Mouse (Mus musculus): Measurements from ENCODE around the gene Ppie. TPM values are rescaled to one million over a fixed set of nuclear protein-coding genes. Genes with fewer than 3 reads are reported as not detected.
"Not testable (repeated sequence)": the region's sequence is repeated elsewhere in the genome, so short reads cannot be mapped to it uniquely, and the experiment has no call there.

Ppie gene
- polyA plus RNA-seq, 1 experiment, result 22.7 TPM

DNA sequence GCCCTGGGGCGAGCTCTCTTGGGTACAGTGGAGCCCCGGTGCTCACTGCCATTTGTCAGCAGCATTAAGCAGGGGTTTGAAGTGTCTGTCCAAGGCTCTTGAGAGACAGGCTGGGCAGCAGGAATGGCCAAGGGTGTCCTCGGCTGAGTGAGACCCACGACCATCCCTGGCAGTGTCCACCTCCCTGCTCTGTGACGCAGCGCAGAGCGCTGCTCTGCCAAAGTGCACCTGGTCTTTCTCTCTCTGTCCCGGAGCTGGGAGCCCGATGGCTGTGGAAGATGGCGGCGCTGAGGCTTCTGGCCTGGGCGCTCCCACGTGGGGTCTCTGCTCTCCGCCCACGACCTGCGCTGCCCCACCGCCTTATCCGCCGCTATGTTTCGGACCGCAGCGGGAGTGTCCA, 23.7 kb downstream of the Ppie start, which contains the start of gene Oxct2b:
Oxct2b (plus strand) TSS at position 256 of the 400 bp plus-strand sequence.
- DNase-seq (ENCODE audit: extremely low spot score in 1 of 2, low spot score in 1 of 2), result no peak

DNA sequence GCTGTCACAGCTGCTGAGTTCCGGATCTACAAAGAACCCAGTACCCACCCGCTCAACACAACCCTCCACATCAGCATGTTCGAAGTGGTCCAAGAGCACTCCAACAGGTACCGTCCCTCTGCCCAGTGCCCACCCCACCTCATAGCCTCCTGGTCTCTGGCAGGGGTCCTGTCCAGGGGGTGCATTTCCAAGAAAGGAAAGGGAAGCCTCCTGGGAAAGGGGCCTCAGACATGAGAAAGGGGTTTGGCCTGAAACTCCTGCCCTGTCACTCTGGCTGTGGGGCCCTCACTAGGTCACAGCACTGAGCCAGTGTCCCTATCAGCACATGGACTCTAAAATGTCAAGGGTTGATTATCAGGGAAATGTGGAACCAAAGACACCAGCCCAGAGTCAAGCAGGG, 25.1 kb downstream of the Ppie start:
- DNase-seq (ENCODE audit: extremely low spot score in 1 of 2, low spot score in 1 of 2), result not testable (repeated sequence)

DNA sequence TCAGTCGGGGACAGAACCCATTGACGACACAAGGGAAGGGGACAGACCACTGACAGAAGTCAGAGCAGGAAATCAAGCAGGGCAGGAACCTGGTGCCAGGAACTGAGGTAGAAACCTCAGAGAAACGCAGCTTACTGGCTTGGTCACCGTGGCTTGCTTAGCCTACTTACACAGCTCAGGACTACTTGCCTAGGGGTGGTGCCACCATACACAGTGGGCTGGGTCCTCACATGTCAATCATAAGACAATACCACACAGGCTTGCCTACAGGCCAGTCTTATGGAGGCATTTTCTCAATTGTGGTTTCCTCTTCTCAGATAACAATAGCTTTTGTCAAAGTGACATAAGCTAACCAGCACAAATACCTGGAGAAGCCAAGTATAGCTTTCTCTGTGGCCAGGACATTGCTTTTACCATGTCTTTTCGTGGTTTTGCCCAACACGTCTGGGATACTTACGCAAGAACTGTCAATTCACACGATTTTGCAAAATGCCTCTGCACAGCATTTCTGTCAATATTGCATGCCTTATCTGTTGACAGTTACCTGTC, 27.5 kb downstream of the Ppie start:
- DNase-seq (ENCODE audit: extremely low spot score in 1 of 2, low spot score in 1 of 2), result no peak

DNA sequence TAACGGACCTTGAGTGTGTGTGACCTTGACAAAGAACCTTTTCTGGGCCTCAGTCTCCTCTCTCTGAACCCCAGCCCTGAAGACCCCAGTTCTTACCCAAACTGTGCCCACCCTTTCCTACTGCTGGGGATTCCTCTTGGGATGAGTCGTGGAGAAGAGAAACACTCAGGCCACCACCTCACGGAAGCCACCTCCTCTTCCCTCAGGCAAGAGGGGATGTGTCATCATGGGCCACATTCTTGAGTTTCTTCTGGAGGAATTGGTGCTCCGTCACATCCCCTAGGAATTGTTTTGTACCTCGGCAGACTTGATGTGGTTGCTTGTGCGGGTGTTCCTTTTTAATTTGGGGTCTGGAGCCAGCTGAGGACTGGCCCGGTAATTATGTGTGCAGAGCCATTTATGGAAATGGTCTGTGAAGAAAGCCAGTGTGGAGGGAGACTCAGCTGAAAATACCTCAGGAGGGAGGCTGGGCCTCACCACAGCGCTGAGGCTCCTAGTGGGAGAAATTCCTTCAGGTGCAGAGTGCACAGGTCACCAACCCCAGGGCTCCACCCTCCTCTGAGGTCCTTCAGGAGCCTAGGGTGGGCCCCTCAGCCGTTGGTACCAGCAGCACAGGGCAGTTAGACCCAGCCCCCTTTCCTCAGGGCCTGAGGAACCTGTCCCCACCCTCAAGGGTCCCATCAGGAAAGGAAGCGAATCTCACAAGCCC, 28.3 kb downstream of the Ppie start:
- not testable (repeated sequence) for DNase-seq (ENCODE audit: extremely low spot score in 1 of 2, low spot score in 1 of 2)

DNA sequence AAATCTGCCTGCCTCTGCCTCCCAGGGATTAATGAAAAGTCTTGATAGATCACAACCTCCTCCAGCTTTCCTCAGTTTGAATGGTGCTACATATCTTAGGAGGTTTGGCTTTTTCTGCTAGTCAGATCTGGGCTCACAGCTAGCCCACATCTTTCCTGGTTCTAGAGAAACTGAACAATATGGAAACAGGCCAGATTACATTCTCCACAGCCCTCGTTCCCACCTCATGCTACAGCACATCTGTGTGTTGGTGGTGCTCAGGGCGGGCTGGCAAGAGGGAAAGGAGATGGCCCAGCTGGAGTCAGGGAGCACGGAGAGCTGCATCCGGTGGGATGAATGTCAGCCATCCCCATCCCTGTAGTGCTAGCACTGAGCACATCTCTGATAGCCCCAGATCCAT, 29.0 kb downstream of the Ppie start:
- peak in 1 of 2 experiments; percentile 57 for DNase-seq (ENCODE audit: extremely low spot score in 1 of 2, low spot score in 1 of 2)

DNA sequence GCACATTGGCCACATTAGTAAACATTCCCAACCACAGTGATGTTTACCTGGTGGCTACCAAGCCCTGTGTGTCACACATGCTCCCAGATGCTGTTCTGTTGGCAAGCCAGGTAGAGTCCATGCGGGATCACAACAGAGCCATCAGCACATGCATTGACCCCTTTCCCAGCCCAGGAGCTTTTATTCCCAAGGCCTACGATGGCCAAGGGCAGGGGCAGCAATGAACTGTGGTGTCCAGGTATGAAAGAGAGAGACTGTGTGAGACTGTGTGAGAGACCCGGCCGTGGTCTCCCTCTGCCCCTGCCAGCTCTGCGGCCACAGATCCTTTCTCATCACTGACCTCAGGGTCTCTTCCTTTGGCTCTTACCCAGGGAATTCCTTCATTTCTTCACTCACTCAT, 31.7 kb downstream of the Ppie start:
- DNase-seq (ENCODE audit: extremely low spot score in 1 of 2, low spot score in 1 of 2), result no peak

DNA sequence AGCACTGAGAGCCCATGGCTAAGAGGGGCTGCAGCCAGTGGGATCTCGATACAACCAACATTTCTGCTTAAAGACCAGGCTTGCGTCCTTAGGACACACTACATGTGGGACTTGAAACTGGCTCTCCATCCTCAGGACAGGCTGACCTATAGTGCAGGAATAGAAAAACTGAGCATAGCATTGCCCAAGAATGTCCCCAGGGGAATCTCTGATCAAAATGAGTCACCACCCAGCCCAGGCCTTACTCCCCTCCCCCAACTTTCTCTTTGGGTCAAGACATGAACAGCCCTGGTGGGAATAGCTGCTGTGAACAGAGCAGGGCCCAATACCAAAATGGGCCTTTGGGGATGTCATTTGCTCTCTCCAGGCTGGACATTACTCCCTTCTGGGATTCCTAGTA, 32.9 kb downstream of the Ppie start:
- DNase-seq (ENCODE audit: extremely low spot score in 1 of 2, low spot score in 1 of 2), result no peak

DNA sequence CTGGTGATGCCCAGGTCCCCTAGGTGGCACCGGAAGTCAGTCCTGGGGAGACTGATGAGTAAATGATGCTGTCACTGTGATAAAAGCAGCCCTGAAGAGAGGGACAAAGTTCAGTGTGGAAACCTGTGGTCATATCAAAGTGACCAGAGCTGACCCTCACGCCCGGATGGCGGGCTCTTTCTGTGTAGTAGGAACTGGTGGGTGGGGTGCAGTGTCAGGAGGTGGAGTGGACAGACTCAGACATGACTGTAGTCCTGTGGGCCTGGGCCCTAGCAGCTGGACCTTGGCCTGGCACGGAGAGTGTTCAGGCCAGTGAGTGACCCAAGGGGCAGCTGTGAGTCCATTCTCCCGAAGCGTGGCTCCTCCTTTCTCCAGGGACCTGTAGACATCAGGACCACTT, 33.8 kb downstream of the Ppie start:
- not testable (repeated sequence) for DNase-seq (ENCODE audit: extremely low spot score in 1 of 2, low spot score in 1 of 2)

DNA sequence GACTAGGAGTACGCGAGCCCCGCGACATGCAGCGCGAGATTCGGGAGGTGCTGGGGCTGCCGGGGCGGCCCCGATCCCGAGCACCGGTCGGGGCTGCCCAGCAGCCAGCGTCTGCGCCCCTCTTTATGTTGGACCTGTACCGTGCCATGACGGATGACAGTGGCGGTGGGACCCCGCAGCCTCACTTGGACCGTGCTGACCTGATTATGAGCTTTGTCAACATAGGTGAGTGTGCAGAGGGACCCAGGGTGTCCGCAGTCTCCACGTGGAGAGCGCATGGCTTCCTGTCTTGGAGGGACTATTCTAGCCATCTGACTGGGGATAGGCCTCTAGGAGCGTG, 34.3 kb downstream of the Ppie start:
- no peak for DNase-seq (ENCODE audit: extremely low spot score in 1 of 2, low spot score in 1 of 2)

DNA sequence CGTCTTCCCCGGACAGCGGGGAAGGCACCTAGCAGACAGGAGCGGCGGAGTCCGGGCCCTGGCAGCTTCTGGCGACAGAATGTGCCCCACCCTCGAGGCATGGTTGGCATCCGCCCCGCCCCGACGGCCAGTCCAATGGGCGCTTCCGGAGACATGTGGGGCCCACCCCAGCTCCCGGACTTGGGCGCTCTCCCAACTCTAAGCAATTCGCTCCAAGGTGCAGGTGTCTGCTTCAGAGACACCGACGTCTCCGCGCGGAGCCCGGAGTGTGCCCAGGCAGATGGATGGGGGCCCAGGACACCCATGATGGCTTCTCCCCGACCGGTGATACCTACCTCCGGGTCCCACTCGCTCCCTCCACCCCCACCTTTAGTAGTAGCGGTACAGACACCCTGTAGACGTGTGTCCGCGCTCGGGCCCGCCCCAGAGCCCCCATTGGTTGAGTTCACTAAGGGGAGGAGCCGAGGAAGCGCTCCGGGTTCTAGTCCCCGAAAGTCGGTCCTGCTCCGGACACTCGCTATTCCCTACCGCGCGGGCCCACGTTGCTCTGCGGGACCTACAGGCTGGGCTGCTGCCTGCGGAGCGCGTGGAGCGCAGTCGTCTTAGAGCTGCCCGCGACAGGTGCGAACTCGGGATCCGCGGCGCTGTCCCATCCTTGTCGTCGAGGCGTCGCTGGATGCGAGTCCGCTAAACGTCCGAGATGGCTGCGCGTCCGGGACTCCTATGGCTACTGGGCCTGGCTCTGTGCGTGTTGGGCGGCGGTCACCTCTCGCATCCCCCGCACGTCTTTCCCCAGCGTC, 34.9 kb downstream of the Ppie start, which contains the start of gene Bmp8b:
Bmp8b (plus strand) TSS at position 515 of the 800 bp plus-strand sequence.
- no peak for DNase-seq (ENCODE audit: extremely low spot score in 1 of 2, low spot score in 1 of 2)

DNA sequence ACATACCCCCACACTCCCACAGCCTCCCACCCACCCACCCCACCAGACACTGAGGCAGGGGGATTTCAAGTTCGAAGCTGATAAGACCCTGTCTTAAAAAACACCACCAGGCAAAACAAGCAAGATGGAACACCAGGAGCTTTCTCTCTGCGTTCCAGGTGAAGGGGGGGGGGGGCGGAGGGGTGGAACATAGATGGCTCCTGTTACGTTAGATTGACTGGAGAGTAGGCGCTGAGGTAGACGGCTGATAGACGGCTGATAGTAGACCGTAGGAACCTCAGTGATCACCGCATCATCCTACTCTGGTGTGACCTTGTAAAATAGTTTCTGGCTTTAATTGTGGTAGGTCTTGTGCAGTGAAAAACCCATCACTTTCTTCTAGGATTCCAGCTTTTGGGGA, 45.9 kb downstream of the Ppie start:
- no peak for DNase-seq (ENCODE audit: extremely low spot score in 1 of 2, low spot score in 1 of 2)

DNA sequence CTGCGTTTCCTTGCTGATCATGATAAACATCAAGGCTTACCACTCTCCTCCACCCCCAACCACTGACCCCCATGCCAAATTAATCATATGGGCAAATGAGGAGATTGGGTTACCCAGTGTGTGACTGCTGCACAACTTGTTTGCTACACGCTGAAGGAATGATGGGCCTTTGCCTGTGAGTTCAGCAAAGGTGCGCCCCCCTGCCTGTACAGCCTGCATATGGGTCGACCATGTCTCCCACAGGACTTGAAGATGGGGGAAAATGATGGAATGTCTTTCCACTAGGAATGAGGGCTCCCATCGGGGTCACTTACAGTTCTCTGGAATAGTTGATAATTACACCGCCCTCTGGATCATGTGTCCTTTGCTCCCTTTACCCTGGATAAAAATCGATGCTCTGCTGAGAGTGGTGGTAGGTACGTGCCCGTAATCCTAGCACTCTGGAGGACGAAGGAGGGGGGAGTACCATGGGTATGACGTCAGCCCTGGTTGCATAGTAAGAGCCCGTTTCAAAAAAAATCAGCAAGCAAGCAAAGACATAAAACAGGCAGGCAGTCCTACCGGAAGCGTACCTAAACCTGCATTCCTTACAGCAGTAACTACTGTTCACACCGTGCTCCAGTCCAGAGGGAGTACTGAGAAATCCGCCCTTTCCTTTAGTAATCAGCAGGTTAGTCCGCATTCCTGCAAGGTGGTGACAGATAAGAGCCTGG, 46.5 kb downstream of the Ppie start:
- DNase-seq (ENCODE audit: extremely low spot score in 1 of 2, low spot score in 1 of 2), result no peak

DNA sequence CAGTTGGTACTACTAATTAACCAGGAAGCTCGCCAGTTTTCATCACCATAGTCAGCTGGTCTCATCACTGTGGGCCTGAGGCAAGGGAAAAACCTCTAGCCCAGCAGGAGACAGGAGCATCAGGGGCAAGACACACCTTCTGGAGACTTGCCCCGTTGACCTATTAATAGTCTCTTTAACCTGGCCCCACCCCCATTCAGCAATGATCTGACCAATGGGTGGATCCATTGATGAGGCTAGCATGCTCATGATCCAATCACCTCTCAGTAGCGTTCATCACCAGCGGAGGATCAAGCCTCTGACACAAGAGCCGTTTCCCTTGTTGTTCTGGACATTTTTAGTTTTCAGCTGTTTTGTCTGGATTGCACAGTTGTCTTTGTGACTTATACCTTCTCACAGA, 47.1 kb downstream of the Ppie start:
- no peak for DNase-seq (ENCODE audit: extremely low spot score in 1 of 2, low spot score in 1 of 2)

DNA sequence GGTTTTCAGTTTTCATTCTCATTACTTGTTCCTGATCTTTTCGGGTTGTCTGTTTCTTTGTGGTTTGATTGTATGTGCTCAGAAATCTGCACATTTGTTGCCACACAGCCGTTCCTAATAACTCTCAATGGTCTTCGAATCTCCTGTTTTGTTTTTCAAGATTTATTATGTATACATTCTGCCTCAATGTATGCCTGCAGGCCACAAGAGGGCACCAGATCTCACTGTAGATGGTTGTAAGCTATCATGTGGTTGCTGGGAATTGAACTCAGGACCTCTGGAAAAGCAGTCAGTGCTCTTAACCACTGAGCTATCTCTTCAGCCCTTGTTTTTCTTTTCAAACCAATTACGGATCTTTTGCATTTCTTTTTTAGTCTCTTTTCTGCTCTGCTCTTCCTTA, 53.4 kb downstream of the Ppie start:
- no peak for DNase-seq (ENCODE audit: extremely low spot score in 1 of 2, low spot score in 1 of 2)

DNA sequence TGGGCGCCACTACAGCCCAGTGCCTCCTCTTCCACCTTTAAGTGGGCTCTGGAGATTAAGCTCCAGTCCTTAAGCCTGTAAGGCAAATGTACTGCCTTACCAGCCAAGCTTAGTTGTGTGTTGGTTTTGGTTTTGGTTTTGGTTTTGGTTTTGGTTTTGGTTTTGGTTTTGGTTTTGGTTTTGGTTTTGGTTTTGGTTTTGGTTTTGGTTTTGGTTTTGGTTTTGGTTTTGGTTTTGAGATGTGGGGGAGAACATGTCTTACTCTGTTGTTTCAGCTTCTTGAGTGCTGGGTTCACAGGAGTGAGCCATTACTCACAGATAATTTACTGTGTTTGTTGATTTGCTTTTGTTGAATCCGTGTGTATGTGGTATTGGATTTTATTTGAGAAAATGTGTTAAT, 54.5 kb downstream of the Ppie start:
- DNase-seq (ENCODE audit: extremely low spot score in 1 of 2, low spot score in 1 of 2), result no peak

DNA sequence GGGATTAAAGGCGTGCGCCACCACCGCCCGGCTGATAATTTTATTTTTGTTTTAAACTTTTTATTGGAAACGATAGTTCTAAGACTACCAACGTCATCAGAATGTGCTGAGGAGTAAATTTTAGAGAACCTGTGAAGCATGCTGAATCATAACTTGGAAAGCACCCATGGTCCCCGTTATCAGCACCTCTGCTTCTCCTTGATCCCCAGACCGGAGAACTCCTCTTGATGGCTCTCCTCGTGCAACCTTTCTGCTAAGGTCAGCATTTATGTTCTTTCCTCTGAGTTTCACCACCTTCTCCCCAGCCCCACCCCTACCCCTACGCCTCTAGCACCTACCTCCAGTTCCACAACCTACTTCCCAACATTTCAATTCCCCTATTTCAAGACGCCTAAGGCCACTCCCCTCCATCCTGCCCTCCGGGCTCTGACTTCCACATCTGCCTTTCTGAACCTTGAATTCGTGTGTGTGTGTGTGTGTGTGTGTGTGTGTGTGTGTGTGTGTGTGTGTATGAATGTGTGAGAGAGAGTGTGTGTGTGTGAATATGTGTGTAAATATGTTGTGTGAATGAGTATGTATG, 56.3 kb downstream of the Ppie start:
- DNase-seq (ENCODE audit: extremely low spot score in 1 of 2, low spot score in 1 of 2), result no peak

DNA sequence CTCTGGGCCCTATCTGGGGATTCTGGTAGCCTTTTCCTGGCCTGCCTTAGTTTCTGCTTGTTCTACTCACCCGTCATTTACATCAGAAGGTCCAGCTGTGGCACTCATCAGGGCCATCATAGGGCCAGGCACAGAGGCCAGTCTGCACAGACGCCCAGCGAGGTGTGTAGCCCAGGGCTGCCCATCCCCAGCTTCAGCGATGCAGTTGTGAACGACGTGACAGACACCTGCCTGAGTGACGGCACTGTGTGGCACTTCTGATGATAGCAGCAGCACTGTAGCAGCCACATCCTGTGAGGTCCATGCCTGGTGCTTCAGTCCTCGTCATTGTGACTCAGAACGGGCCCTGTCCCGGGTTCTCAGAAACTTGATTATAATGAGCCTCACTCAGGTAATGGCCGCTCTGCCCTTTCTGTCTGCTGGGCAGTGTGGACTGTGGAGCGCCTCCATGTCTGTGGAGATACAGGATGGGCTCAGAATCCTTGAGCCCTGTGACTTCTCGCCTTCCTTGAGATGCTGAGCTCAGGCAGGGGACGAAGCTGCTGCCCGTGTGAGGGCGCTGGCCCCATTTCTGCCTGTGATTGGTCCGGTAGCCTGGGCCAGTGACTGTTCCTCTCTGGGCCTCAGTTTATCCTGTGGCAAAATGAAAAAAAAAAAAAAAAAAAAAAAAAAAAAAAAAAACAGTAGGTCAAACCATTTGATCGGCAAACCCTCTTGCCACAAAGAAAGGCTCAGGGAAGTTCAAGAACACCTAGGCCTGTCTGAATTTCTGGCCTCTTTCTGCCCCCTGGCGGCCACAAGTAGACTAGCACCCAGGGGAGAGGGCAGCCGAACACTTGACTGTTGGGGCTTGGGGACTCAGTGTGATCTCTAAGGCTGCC, 57.2 kb downstream of the Ppie start:
- peak in 1 of 2 experiments; percentile 80 for DNase-seq (ENCODE audit: extremely low spot score in 1 of 2, low spot score in 1 of 2)

DNA sequence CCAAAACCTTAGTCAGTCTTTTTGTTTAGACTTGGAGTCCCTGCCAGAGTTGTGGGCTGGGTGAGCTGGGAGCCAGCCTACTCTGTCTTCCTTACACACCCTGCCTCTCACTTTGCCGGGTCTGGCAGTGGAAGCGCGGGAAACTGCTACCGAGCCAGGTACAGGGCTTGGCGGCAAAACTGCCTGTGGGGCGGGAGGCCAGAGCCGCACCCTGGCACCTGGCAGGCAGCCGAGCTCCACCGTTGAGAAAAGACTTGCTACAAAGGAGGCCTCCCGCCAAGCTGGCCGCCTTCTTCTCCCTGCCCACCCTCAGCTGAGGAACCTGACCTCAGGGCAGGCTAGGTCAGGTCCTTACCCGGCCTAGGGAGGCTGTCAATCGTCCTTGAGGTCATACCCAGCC, 59.0 kb downstream of the Ppie start:
- DNase-seq (ENCODE audit: extremely low spot score in 1 of 2, low spot score in 1 of 2), result peak in 1 of 2 experiments; percentile 43

DNA sequence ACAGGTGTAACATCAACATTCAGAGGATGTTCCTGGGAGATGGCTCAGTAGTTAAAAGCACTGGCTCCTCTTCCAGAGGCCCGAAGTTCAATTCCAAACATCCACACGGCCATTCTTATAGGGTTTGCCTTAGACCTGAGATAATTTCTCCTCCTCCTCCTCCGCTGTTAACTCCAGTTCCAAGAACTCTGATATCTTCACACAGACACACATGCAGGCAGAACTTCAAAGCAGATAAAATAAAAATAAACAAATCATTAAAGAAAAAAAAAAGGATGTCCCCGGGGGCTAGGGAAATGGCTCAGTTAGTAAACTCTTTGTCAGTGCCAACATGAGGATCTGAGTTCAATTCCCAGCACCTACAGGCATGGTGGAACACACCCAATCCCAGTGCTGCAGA, 61.5 kb downstream of the Ppie start:
- DNase-seq (ENCODE audit: extremely low spot score in 1 of 2, low spot score in 1 of 2), result no peak

Data from frontal cortex, adult 2 months (tissue).